Mouse (Mus musculus) kidney, postnatal 0 days (tissue): ENCODE data around the gene Man1c1. TPM values are rescaled to one million over a fixed set of nuclear protein-coding genes. Genes with fewer than 3 reads are reported as not detected.

Experiments used
- ATAC-seq: fragments of 200-750 bp; cut with Nextera tagmentation; replicated peaks from 2 replicates; pipeline ENCODE4 v1.8.0; 2017; ENCODE audit warnings: low read depth, moderate number of reproducible peaks, moderate TSS enrichment, moderate library complexity; ENCODE audit not compliant: low FRiP score
- DNase-seq: peaks from one replicate; pipeline ENCODE4 v3.0.0-alpha.2; 2016; ENCODE audit warnings: low spot score
- H3K27ac ChIP-seq: fragments of 300-500 bp; sonication (generic); 2 replicates; pipeline ENCODE4 v1.5.1; 2014; ENCODE audit warnings: mild to moderate bottlenecking
- H3K27me3 ChIP-seq: fragments of 300-500 bp; sonication (generic); 2 replicates; pipeline ENCODE4 v1.6.1; 2014; ENCODE audit warnings: low read length, mixed read lengths; ENCODE audit not compliant: insufficient read depth
- H3K36me3 ChIP-seq: fragments of 300-500 bp; sonication (generic); 2 replicates; pipeline ENCODE4 v1.6.1; 2014; ENCODE audit warnings: low read length, mixed read lengths; ENCODE audit not compliant: insufficient read depth
- H3K4me1 ChIP-seq: fragments of 300-500 bp; sonication (generic); replicated peaks from 2 replicates; pipeline ENCODE4 v1.6.1; 2014; ENCODE audit warnings: antibody characterized with exemption, low read length, mixed read lengths; ENCODE audit not compliant: insufficient read depth
- H3K4me2 ChIP-seq: fragments of 300-500 bp; sonication (generic); 2 replicates; pipeline ENCODE4 v1.6.1; 2014; ENCODE audit warnings: mild to moderate bottlenecking, low read length, moderate library complexity, mixed read lengths
- H3K4me3 ChIP-seq: fragments of 300-500 bp; sonication (generic); replicated peaks from 2 replicates; pipeline ENCODE4 v1.5.1; 2014; ENCODE audit warnings: low read depth, low read length
- H3K9ac ChIP-seq: fragments of 300-500 bp; sonication (generic); 2 replicates; pipeline ENCODE4 v1.6.1; 2014; ENCODE audit warnings: low read depth, low read length
- H3K9me3 ChIP-seq: fragments of 300-500 bp; sonication (generic); replicated peaks from 2 replicates; pipeline ENCODE4 v1.6.1; 2016; ENCODE audit warnings: low read length, inconsistent platforms, mixed read lengths
- CTCF ChIP-seq: IDR thresholded peaks from 2 replicates; pipeline ENCODE4 v1.5.1; 2016; ENCODE audit warnings: antibody characterized with exemption, low read depth, mild to moderate bottlenecking, moderate library complexity
- WGBS: fragments of 180-500 bp; shearing (Covaris S2); extraction: QIAGEN DNeasy Blood & Tissue Kit; methylation state at CpG from one replicate; pipeline ENCODE4 v1.1.7; 2014; 5-methylcytosine and 5-hydroxymethylcytosine counted together
- polyA plus RNA-seq: library from polyadenylated mRNA; unstranded; fragments of >200 nt; fragmentation: Nextera tagmentation; extraction: Ambion mirVana; gene quantifications from 2 replicates; pipeline ENCODE4 v1.2.1, GENCODE M21; 2015

The Man1c1 gene
- polyA plus RNA-seq, 1 experiment from 2014 or later, result 3.2 TPM

DNA sequence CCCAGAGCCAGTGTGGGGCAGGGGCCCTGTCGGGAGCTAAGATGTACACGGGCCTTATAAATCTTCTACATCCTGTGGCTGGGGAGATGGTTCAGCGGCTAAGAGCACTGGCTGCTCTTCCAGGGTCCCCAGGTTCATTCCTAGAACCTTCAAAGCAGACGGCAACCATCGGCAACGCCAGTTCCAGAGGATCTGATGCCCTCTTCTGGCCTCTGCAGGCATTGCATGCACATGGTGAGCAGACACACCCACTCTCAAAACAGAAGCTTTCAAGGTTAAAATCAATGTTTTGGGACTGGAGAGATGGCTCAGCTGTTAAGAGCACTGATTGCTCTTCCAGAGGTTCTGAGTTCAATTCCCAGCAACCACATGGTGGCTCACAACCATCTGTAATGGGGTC lies 134.9 kb downstream of the Man1c1 start:
- no peak overlapping the region for H3K9ac ChIP-seq
- H3K27ac ChIP-seq, result no peak overlapping the region
- no peaks in the 10 kb centered on the region for H3K27me3 ChIP-seq
- H3K4me2 ChIP-seq, result no peak overlapping the region
- H3K36me3 ChIP-seq, result no peaks in the 10 kb centered on the region
- no peaks in the 10 kb centered on the region for H3K4me1 ChIP-seq
- no peak overlapping the region for H3K4me3 ChIP-seq
- ATAC-seq (no peak), DNase-seq (no peak)
- peak; percentile 65 for TF ChIP-seq CTCF
- 67% methylated on average over 6 of the region's 6 CpGs for WGBS
- no peaks in the 10 kb centered on the region for H3K9me3 ChIP-seq

DNA sequence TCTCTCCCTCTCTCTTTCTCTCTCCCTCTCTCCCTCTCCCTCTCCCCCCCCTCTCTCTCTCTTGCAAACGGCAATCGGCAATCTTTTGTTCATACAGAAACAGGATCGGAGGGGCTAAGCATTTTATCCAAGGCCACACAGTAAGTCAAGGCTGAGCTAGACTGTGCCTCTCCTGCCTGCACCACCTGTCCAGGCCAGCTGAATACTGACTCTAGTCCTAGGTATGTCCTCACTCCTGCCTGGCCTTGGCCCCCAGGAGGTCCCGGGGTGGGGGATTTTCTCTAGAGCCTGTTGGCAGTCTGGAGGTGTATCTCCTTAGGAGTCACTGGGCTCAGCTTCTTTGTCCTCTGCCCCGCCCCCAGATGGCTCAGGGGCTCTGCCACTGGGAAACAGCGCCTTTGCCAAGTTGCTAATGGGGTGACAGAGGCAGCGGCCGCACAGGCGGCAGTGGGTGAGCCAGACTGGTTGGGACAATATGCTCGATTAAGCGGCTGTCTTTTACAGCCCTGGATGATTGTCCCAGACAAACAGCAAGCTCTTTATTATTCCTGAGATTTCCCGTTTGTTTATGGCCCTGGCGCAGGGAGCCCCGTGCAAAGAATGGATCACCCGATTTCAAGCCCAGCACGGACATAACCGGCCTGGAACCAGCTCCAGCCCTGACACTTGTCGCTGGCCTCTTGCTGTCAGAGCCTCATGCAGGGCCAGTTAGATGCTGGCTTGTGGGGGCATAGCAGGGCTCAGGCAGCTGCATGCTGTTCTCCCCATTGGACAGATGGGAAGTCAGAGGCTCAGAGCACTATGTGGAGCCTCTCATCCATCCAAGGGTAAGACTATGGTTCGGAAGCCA lies 136.5 kb downstream of the Man1c1 start:
- H3K27ac ChIP-seq, result no peak overlapping the region
- H3K36me3 ChIP-seq, result no peaks in the 10 kb centered on the region
- WGBS, result 40% methylated on average over 19 of the region's 19 CpGs
- H3K9me3 ChIP-seq, result no peaks in the 10 kb centered on the region
- H3K4me1 ChIP-seq, result no peaks in the 10 kb centered on the region
- TF ChIP-seq CTCF, result no peak
- H3K27me3 ChIP-seq, result no peaks in the 10 kb centered on the region
- no peak overlapping the region for H3K4me3 ChIP-seq
- no peak overlapping the region for H3K9ac ChIP-seq
- ATAC-seq, result no peak
- no peak overlapping the region for H3K4me2 ChIP-seq
- no peak for DNase-seq

DNA sequence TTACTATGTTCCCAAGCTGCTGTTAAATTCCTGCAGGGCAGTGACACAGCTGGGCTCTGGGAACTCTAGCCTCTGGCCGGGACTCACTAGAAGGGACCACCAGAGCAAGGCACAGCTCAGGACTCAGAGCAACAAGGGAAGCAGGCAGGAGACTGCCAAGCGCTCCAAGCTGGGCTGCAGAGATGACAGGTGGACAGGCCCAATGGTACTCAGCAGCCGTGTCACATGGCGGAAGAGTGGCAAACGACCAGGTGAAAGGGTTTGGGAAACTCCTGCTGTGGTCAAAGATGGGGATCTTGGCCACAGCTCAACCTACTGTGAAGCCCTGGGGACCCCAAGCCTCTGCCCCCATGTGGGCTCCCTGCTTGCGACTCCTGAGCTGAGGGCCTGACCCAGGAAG lies 140.0 kb downstream of the Man1c1 start:
- no peak for TF ChIP-seq CTCF
- H3K36me3 ChIP-seq, result no peaks in the 10 kb centered on the region
- H3K4me3 ChIP-seq, result no peak overlapping the region
- H3K27me3 ChIP-seq, result no peaks in the 10 kb centered on the region
- DNase-seq (no peak), ATAC-seq (no peak)
- no peaks in the 10 kb centered on the region for H3K9me3 ChIP-seq
- 84% methylated on average over 6 of the region's 6 CpGs for WGBS
- no peak overlapping the region for H3K4me2 ChIP-seq
- no peaks in the 10 kb centered on the region for H3K4me1 ChIP-seq
- H3K27ac ChIP-seq, result no peak overlapping the region
- H3K9ac ChIP-seq, result no peak overlapping the region

GRCm38 (mm10) chr4:134563624-134564023 lies 140.5 kb downstream of the Man1c1 start:
- Histone ChIP-seq H3K4me2 (no peak overlapping the region), H3K9me3 (no peaks in the 10 kb centered on the region), H3K4me3 (no peak overlapping the region), H3K4me1 (no peaks in the 10 kb centered on the region), H3K9ac (no peak overlapping the region), H3K27me3 (no peaks in the 10 kb centered on the region), H3K27ac (no peak overlapping the region), H3K36me3 (no peaks in the 10 kb centered on the region)
- TF ChIP-seq CTCF, result no peak
- no peak for ATAC-seq
- 89% methylated on average over 16 of the region's 16 CpGs for WGBS
- DNase-seq, result no peak

DNA sequence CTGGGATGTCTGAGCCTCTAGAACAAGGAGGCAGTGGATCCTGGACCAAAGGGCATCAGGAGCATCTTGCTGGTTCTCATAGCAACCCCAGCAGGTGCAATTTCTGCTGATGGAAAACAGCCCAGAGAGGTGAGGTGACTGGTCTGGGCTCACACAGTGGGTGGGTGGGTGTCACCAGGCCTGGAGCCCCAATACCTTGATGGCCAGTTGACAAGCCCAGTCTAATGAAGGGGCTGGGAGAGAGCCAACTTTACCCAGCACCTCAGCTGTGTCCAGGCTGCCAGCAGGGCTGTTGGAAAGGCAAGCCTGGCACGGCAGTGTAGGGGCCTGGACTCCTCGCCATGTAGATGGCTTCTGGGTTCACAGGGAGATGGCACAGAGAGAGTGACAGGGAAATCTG lies 142.1 kb downstream of the Man1c1 start:
- no peaks in the 10 kb centered on the region for H3K36me3 ChIP-seq
- H3K4me3 ChIP-seq, result no peak overlapping the region
- no peak for DNase-seq
- no peak overlapping the region for H3K4me2 ChIP-seq
- no peak for TF ChIP-seq CTCF
- H3K9me3 ChIP-seq, result no peaks in the 10 kb centered on the region
- H3K27me3 ChIP-seq, result no peaks in the 10 kb centered on the region
- 92% methylated on average over 2 of the region's 2 CpGs for WGBS
- no peak overlapping the region for H3K9ac ChIP-seq
- ATAC-seq, result no peak
- no peak overlapping the region for H3K27ac ChIP-seq
- no peaks in the 10 kb centered on the region for H3K4me1 ChIP-seq

GRCm38 (mm10) chr4:134560699-134561098 lies 143.4 kb downstream of the Man1c1 start:
- DNase-seq, result no peak
- H3K27ac ChIP-seq, result no peak overlapping the region
- no peaks in the 10 kb centered on the region for H3K4me1 ChIP-seq
- TF ChIP-seq CTCF, result no peak
- no peaks in the 10 kb centered on the region for H3K9me3 ChIP-seq
- H3K9ac ChIP-seq, result no peak overlapping the region
- no peak for ATAC-seq
- WGBS, result 94% methylated on average over 8 of the region's 8 CpGs
- no peak overlapping the region for H3K4me3 ChIP-seq
- H3K27me3 ChIP-seq, result no peaks in the 10 kb centered on the region
- no peak overlapping the region for H3K4me2 ChIP-seq
- no peaks in the 10 kb centered on the region for H3K36me3 ChIP-seq

DNA sequence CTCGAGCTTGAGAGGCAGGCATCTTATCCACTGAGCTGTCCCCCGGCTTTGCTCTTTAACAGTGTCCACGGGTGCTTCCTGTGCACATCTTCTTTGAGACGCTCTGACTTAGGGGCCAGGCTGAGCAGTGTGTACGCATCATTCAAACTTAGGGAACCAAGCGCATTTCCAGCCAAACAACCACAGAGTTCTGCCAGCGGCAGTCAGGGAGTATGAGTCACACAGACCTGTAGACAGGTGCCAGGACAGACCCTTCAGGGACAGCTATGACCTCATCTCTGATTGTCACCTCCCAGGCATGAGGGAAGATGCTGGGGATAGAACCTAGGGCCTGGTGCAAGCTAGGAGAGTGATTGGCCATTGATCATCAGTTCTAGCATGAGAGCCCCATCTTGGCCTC lies 144.9 kb downstream of the Man1c1 start:
- no peak for ATAC-seq
- H3K4me1 ChIP-seq, result no peaks in the 10 kb centered on the region
- 77% methylated on average over 7 of the region's 7 CpGs for WGBS
- H3K36me3 ChIP-seq, result no peaks in the 10 kb centered on the region
- no peak overlapping the region for H3K4me2 ChIP-seq
- TF ChIP-seq CTCF, result no peak
- H3K9me3 ChIP-seq, result no peaks in the 10 kb centered on the region
- H3K9ac ChIP-seq, result no peak overlapping the region
- no peak for DNase-seq
- no peaks in the 10 kb centered on the region for H3K27me3 ChIP-seq
- H3K27ac ChIP-seq, result no peak overlapping the region
- no peak overlapping the region for H3K4me3 ChIP-seq
